Mouse (Mus musculus) hindbrain, embryonic 10.5 days (tissue): ENCODE data around the gene Sh3bp1. TPM values are rescaled to one million over a fixed set of nuclear protein-coding genes. Genes with fewer than 3 reads are reported as not detected.

Source experiments
- DNase-seq: peaks from one replicate; pipeline ENCODE4 v3.0.0-alpha.2; 2017; ENCODE audit warnings: low spot score
- H3K27ac ChIP-seq: fragments of 300-500 bp; sonication (generic); 2 replicates; pipeline ENCODE4 v1.5.1; 2016; ENCODE audit warnings: mild to moderate bottlenecking, moderate library complexity
- H3K27me3 ChIP-seq: fragments of 300-500 bp; sonication (generic); 2 replicates; pipeline ENCODE4 v1.6.1; 2016; ENCODE audit warnings: mild to moderate bottlenecking; ENCODE audit not compliant: poor library complexity, insufficient read depth, severe bottlenecking
- H3K36me3 ChIP-seq: fragments of 300-500 bp; sonication (generic); 2 replicates; pipeline ENCODE4 v1.6.1; 2016; ENCODE audit warnings: mild to moderate bottlenecking, moderate library complexity
- H3K4me1 ChIP-seq: fragments of 300-500 bp; sonication (generic); replicated peaks from 2 replicates; pipeline ENCODE4 v1.6.1; 2016; ENCODE audit warnings: mild to moderate bottlenecking
- H3K4me3 ChIP-seq: fragments of 300-500 bp; sonication (generic); 2 replicates; pipeline ENCODE4 v1.5.1; 2016; ENCODE audit warnings: mild to moderate bottlenecking, moderate library complexity
- H3K9me3 ChIP-seq: fragments of 300-500 bp; sonication (generic); 2 replicates; pipeline ENCODE4 v1.6.1; 2016; ENCODE audit warnings: mild to moderate bottlenecking, moderate library complexity
- WGBS: fragments of 180-500 bp; shearing (Covaris S2); methylation state at CpG from one replicate; pipeline ENCODE4 v1.1.7; 2016; 5-methylcytosine and 5-hydroxymethylcytosine counted together
- polyA plus RNA-seq: library from polyadenylated mRNA; unstranded; fragments of >200 nt; fragmentation: Nextera tagmentation; extraction: Ambion mirVana; gene quantifications from 2 replicates; pipeline ENCODE4 v1.2.1, GENCODE M21; 2016

The Sh3bp1 gene
- polyA plus RNA-seq, 1 experiment from 2014 or later: 24.7 TPM

DNA sequence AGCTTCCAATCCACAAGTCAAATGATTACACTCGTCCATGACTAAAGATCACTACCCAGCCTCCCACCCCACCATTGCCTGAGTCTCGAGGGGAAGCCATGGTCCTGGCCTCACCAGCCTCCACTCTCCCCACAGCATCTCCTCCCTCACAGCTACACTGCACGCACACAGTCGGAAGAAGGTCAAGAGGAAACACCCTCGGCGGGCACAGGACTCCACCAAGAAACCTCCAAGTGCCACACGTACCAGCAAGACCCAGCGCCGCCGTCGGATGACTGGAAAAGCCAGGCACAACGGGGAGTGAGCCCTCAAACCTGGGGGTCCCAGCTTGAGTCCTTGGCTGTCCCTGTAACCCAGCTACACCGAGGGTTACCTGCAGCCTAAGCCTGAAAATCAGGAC, 40.8 kb downstream of the Sh3bp1 start:
- Histone ChIP-seq H3K36me3 (peaks cover 59% of the 10 kb centered on the region), H3K4me1 (peaks cover 29% of the 10 kb centered on the region), H3K9me3 (no peaks in the 10 kb centered on the region), H3K4me3 (no peak overlapping the region), H3K27ac (no peak overlapping the region), H3K27me3 (no peaks in the 10 kb centered on the region)
- WGBS: 94% methylated on average over 13 of the region's 13 CpGs
- DNase-seq: no peak

DNA sequence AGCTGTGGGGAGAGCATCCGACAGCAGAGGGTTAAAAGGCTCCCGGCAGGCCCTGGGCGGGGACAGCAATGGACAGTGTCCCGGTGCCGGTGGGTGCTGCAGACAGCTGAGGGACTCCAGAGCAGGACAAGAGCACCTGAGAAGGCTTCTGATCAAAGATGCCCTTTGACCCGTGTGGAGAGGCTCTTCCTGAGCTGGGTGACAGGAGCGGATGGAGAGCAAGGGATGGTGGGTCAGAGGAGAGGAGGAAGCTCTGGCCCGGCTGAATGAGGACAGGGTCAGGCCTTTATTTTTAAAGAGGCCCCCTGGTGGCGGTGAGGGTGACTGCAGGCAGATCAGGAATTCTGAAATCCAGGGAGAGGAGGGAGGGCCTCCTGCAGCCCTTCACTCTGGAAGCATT, 43.1 kb downstream of the Sh3bp1 start:
- H3K4me1 ChIP-seq: peaks cover 18% of the 10 kb centered on the region
- peak overlapping the region; percentile 45 for H3K4me3 ChIP-seq
- peak overlapping the region; percentile 84 for H3K27ac ChIP-seq
- peak; percentile 85 for DNase-seq
- peaks cover 44% of the 10 kb centered on the region for H3K36me3 ChIP-seq
- WGBS: 4% methylated on average over 9 of the region's 9 CpGs
- peaks cover 13% of the 10 kb centered on the region for H3K27me3 ChIP-seq
- no peaks in the 10 kb centered on the region for H3K9me3 ChIP-seq

DNA sequence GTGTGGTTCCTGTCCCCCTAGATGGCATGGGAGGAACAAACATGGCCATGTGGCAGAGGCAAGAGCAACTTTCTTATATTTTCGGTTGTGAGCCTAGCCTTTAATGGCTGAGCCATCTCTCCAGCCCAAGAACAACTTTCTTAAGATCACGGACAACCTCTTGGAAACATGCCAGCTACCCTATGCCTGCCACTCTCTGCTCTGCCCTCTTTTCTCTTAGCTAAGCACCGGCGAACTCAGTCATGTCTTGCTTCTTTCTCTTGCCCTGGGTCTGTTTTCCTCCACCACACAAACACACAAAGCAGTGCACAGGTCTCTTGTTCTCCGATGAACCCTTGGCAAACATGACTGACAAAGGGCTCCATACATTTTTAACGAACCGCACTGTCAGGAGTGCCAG, 46.7 kb downstream of the Sh3bp1 start:
- Histone ChIP-seq H3K4me3 (no peak overlapping the region), H3K4me1 (peaks cover 36% of the 10 kb centered on the region), H3K36me3 (peaks cover 14% of the 10 kb centered on the region), H3K27me3 (peaks cover 13% of the 10 kb centered on the region), H3K9me3 (no peaks in the 10 kb centered on the region), H3K27ac (no peak overlapping the region)
- DNase-seq: no peak
- 92% methylated on average over 7 of the region's 7 CpGs for WGBS

DNA sequence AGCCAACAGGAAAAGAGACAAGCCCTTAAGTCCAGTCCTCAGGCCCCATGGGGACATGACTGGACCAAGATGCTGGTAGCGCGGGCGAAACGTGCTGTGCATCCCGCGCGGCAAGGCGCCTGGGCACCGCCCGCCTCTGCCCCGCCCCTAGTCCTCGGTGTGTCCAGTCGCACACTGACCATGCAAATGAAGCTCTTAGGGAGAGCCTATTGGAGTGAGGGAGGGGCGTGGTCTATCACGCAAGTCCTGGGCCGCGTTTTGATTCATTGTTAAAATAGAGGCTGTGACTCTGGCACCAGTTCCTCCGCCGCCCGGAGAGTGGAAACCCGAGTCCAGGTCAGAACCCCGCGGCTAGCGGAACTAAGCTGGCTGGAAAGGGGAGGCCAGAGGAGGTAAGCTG, 48.1 kb downstream of the Sh3bp1 start, which contains the start of gene Triobp:
TSS of gene Triobp (plus strand) at position 68 of the 400 bp plus-strand sequence.
- Histone ChIP-seq H3K27me3 (peaks cover 13% of the 10 kb centered on the region), H3K4me1 (peaks cover 37% of the 10 kb centered on the region), H3K27ac (peak within 1 kb of the TSS; percentile 91), H3K9me3 (no peaks in the 10 kb centered on the region), H3K36me3 (peaks cover 20% of the 10 kb centered on the region), H3K4me3 (peak within 1 kb of the TSS; percentile 66)
- DNase-seq: peak; percentile 92
- 0% methylated on average over 24 of the region's 24 CpGs for WGBS

DNA sequence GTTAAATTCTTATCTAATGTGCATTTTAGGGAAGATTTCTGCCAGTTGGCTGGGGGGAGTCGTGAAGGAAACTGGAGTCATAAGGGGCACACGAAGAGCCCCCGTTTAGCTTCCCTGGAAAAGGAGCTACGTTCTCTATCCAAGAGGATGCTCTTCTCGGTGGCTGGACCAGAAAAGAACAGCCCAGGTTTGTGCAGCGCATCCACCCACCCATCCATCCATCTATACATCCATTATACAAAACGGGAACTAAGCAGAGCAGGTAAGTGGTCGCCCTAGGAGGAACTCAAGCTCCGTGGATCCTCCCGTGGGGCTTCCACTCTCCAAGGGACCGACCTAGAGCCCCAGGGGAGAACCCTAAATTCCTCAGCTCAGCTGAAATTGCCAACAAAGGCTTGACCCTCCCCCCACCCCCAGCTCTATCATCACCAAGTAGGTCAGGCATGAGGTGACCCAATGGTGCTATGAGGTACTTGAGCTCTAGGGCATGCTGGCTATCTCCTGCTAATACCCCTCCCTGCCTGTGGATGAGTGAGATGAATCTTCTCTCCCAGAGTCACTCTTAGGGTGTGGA, 48.7 kb downstream of the Sh3bp1 start:
- Histone ChIP-seq H3K4me1 (peaks cover 32% of the 10 kb centered on the region), H3K9me3 (no peaks in the 10 kb centered on the region), H3K36me3 (peaks cover 26% of the 10 kb centered on the region), H3K4me3 (peak overlapping the region; percentile 66), H3K27ac (peak overlapping the region; percentile 91), H3K27me3 (peaks cover 13% of the 10 kb centered on the region)
- 5% methylated on average over 11 of the region's 11 CpGs for WGBS
- DNase-seq: no peak

DNA sequence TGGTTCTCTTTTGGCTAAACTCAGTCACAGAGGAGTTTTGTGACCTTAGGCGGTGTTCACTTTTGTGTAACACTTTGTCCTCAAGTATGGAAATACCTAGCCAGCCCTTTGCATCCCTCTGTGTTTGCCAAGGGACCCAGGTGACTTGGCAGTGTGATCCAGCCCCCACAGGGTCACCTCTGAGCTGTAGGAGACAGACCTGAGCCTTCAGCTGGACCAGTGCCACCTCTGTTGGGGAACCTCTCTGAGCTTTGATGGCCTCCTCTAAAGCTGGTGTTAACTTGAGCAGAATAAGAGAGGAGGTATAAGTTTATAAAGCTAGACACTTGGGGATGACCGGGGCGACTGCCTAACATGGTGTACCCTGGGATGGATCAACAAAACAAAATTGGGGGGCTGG, 49.3 kb downstream of the Sh3bp1 start:
- WGBS: 97% methylated on average over 3 of the region's 3 CpGs
- peak overlapping the region; percentile 91; the same call in 1 of the 2 replicates for H3K27ac ChIP-seq
- H3K4me3 ChIP-seq: peak overlapping the region; percentile 66; the same call in 1 of the 2 replicates

DNA sequence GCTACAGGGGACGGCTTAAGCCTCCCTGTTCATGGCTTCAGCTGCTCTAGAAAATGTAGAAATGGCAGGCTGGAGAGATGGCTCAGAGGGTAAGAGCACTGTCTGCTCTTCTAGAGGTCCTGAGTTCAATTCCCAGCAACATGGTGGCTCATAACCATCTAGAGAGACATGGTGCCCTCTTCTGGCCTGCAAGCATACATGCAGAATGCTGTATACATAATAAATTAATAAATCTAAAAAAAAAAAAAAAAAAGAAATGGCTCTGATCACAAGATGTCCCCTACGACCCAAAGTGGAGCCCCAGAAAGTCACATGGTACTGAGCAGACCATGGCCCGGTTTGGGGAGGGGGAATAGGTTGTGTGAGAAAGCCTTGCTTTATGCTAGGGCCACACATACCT, 56.1 kb downstream of the Sh3bp1 start:
- Histone ChIP-seq H3K36me3 (peaks cover 84% of the 10 kb centered on the region), H3K27me3 (no peaks in the 10 kb centered on the region), H3K4me3 (no peak overlapping the region), H3K9me3 (no peaks in the 10 kb centered on the region), H3K27ac (no peak overlapping the region), H3K4me1 (peaks cover 21% of the 10 kb centered on the region)
- no peak for DNase-seq
- 73% methylated on average over 3 of the region's 3 CpGs for WGBS

More for the DNA sequence above, 49.3 kb downstream of the Sh3bp1 start:
- Histone ChIP-seq H3K9me3 (no peaks in the 10 kb centered on the region), H3K27me3 (peaks cover 13% of the 10 kb centered on the region), H3K36me3 (peaks cover 33% of the 10 kb centered on the region), H3K4me1 (peaks cover 31% of the 10 kb centered on the region)
- DNase-seq: no peak

DNA sequence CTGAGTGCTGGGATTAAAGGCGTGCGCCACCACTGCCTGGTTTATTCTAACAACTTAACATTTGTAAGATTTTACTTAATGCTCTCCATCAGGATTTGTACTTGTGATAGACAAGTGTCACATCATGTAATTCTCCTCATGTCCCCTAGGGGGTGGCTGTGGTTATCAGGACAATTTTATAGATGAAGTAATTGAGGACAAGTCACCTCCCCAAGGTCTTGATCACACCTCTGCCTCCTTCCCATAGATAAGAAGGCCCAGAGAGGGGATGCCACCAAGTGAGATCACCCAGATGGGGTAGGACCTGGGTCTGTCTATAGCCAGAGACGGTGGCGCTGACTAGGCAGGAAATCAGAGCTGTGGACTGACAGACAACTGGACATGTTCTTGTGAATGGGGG, 56.8 kb downstream of the Sh3bp1 start:
- Histone ChIP-seq H3K4me1 (peaks cover 21% of the 10 kb centered on the region), H3K27ac (no peak overlapping the region), H3K27me3 (no peaks in the 10 kb centered on the region), H3K36me3 (peaks cover 84% of the 10 kb centered on the region), H3K9me3 (no peaks in the 10 kb centered on the region), H3K4me3 (no peak overlapping the region)
- WGBS: 85% methylated on average over 4 of the region's 4 CpGs
- no peak for DNase-seq

DNA sequence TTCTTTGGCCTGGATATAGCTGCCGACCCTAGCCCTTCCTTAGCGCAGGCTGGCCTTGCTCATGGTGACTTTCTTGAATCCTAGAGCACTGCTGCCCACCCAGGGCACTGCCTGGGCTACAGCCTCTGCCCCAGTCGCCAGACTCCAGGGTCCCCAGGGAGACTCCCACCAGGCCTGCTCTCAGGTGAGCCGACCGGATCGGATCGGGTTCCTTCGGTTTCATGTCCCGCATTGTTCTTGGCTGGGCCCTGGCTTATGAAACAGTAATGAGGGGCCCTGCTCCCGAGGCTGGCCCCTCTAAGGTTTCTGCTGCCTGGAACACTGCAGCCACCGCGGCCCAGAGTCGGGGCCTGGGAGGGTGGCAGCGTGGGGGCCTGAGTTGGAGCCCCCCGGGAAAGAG, 57.5 kb downstream of the Sh3bp1 start:
- Histone ChIP-seq H3K4me1 (peaks cover 21% of the 10 kb centered on the region), H3K9me3 (no peaks in the 10 kb centered on the region), H3K4me3 (no peak overlapping the region), H3K36me3 (peaks cover 84% of the 10 kb centered on the region), H3K27ac (peak overlapping the region; percentile 67), H3K27me3 (no peaks in the 10 kb centered on the region)
- WGBS: 71% methylated on average over 15 of the region's 15 CpGs
- DNase-seq: no peak

DNA sequence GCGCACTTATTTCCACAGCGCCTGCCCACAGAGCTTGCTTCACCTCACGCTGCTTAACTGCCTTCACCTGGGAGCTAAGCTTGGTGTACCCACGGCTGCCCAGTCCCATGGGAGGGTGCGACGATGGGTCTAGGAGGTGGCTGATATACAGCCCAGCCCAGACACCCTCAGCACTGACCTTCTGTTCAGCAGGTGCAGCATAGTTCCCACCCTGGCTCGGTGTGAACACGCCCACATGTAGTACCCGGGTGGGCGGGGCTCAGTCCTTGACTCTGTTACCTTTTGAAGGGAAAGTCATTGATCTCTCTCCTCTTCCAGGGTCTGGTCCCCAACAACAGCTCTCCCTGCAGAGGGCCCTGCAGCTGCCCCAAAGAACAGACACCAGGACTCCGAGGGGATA, 60.0 kb downstream of the Sh3bp1 start:
- Histone ChIP-seq H3K27me3 (no peaks in the 10 kb centered on the region), H3K36me3 (peaks cover 79% of the 10 kb centered on the region), H3K4me1 (peaks cover 28% of the 10 kb centered on the region), H3K9me3 (no peaks in the 10 kb centered on the region), H3K27ac (no peak overlapping the region), H3K4me3 (no peak overlapping the region)
- no peak for DNase-seq
- 89% methylated on average over 11 of the region's 11 CpGs for WGBS

DNA sequence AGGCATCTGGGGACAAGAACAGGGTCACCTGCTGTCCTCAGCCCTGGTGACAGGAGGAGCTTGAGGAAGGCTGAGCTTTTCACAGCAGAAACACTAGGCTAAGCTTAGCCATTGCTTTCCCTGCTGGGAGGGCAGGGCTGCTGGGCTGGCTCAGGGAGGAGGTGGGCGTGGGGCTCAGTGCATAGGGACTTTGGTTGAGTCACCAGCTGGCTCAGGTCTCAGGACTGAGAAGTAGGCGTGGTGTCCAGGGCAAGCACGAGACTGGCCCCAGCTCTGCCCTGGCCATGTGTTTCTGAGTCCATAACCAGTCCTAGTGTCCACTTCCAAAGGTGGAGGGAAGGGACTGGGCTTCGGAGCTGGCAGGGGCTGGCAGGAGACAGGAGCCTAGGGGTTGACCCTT, 60.5 kb downstream of the Sh3bp1 start:
- Histone ChIP-seq H3K27me3 (no peaks in the 10 kb centered on the region), H3K9me3 (no peaks in the 10 kb centered on the region), H3K27ac (no peak overlapping the region), H3K4me1 (peaks cover 28% of the 10 kb centered on the region), H3K36me3 (peaks cover 80% of the 10 kb centered on the region), H3K4me3 (no peak overlapping the region)
- no peak for DNase-seq
- WGBS: 82% methylated on average over 4 of the region's 4 CpGs
